Mouse (Mus musculus) bone marrow, adult 2 months (tissue): ENCODE measurements around the gene Cfap45.

Source experiments
- CTCF ChIP-seq: fragments of 200-500 bp; IDR thresholded peaks from 2 replicates; pipeline ENCODE4 v1.5.1; 2011; ENCODE audit warnings: low read length, control low read depth; ENCODE audit not compliant: control insufficient read depth, insufficient read depth
- POLR2A ChIP-seq: fragments of 200-500 bp; IDR thresholded peaks from 2 replicates; pipeline ENCODE4 v1.6.1; 2011; ENCODE audit warnings: low read depth, mild to moderate bottlenecking, control low read depth, low read length, borderline replicate concordance; ENCODE audit not compliant: control insufficient read depth

- TF ChIP-seq CTCF (no peak), POLR2A (no peak)
These were observed 6.8 kb downstream of the Cfap45 start for GRCm38 (mm10) chr1:172527431-172527830.
